Mouse (Mus musculus) T-cell, adult 2 months (primary cell): ENCODE measurements around the gene Cnnm4.

Experiments used
- DNase-seq: peaks from one replicate; pipeline ENCODE4 v3.0.0; 2022; ENCODE audit warnings: low spot score

Gene Cnnm4

GRCm38 (mm10) chr1:36473211-36473780 lies 1.9 kb downstream of the Cnnm4 start:
- DNase-seq, result no peak

DNA sequence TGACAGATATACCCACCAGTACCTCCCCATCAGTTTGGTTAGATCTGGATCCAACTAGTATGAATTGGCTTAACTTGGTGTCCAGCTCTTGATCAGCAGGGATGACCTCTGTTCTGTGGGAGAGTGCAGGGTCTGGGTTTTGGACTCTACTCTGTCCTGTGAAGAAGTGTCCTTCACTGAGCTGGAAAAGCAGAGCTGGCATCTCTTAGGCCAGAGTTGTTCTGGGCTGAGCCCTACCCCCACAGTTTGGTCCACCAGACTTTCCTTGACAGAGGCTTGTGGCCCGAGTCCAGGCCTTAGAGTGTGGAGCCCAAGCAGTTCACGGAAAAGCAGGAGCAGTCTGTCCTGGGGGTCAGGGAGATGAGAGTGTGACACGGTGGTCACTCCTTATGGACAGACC lies 3.2 kb downstream of the Cnnm4 start:
- no peak for DNase-seq

DNA sequence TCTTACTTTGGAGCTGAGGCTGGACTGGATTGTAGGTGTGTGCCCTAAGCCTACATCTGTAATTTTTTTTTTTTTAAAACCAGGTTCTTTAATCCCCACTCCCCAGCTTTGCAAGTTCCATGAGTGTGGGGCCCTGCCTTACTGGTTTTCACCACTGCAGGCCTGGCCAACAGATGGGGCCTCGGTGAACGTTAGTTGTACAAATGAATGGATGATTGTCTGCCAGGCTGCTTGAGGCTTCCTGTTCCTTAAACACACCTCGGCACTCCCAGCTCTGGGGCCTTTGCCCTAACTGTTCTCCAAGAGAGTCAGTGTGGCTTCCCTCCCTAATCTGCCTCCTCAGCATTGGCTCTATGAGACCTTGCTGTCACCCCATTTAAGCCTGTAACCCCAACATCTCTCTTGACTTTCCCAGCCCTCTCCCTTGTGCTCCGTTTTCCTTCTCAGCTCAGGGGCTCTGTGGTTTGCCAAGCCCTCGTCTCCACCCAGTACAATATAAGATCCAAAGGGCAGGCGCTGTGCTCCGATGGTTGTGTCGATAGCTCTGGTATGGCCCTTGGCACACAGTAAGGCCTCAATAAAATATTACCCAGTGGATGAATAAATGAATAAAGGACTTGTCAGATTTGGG lies 4.2 kb downstream of the Cnnm4 start:
- no peak for DNase-seq

- DNase-seq, result no peak
Measured at GRCm38 (mm10) chr1:36476426-36476825, 5.0 kb downstream of the Cnnm4 start.

DNA sequence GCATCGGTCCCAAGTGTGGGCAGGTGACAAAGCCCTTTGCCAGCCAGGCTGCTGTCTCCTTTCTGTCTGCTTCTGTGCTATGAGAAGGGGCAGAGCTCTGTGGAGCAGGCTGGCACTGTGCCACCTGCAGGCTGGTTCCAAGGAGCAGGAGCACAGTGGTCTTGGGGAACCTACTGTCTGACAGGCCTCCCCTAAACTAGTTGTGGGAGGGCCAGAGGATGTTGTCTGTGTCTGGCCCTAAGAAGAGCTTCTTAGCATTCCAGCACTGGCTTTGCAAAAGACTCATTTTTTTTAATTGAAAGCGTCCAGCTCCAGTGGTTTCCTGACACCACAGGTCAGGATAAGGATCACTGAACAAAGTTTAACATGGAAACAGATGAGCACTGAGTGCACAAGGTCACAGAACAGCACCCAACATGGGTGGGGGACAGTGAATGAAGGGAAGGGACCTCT lies 6.9 kb downstream of the Cnnm4 start:
- DNase-seq, result no peak

DNA sequence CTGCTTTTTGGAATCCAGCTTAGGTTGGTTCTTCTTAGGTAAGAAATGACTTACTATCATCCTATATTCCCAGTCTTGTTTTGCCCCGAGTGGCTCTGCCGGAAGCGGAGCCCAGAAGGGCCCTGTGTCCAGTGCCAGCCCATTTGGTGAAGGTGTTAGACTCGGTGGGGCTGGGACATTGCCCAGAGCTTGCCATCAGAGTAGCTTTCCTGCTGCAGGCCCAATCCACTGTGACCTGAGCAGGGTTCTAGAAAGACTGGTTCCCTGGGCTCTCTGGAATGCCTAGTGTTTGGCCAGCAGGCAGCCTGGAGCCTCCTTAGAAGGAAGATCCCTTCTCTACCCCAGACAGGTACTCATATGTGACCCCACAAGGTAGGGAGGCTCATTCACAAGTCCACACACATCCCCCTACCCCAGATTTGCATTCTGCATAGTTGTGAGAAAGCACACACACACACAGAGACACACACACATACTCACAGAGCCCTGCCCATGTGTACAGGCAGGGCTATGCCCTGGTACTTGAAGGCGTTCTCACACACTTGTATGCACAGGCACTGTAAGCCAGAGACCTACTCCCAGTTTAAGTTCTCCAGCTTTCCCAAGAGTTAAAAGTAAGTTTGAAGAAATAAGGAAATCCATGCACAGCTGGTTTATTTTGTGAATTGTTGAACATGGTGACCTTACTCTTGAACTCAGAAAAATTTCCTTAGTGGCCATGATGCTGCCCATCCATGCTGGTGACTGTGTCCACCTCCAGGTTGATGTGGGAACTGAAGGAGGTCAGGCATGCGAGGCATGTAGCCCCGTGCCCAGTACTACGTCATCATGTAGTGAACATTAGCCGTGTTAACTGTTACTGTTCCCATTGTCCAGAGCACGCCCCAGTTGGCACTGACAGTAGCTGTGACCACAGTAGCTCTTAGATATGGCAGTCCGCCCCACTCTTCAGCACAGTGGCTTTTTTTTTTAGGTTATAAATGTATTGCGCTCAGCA lies 8.8 kb downstream of the Cnnm4 start:
- DNase-seq, result no peak

DNA sequence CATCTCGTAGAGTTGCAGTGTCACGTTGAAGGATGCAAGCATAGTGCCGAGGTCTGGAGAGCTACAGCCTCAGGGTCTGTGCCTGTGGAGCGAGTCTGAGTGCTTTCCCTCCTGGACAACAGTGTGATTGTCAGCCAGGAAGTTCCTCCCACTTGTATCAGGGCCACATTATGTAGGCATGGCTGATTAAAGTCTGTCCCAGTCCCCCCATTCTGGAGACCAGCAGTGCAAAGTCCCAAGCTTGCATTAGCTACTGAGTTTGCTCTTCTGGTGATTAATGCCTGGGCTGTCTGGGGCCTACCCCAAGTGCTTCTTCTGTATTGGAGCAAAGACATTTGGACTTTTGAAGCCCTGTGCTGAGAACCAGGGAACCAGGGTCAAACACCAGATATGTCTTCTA lies 12.4 kb downstream of the Cnnm4 start:
- no peak for DNase-seq

GRCm38 (mm10) chr1:36485080-36485479 lies 13.7 kb downstream of the Cnnm4 start:
- DNase-seq, result no peak

DNA sequence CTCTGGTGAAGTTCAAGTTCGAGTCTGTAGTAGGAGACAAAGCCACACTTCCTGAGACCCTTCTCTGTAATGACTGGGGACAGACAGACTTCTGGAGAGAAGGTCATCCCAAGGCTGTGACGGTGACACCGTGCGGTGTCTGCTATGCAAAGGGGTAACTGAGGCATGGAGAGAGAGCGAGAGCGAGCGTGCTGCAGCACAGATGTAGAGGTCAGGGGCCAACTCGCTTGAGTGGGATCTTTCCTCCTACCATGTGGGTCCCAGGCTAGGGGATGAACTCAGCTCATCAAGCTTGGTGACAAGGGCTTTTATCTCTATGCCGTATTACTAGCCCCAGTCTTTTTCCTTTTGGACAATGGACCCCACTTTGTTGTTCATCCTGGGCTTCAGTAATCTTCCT lies 15.7 kb downstream of the Cnnm4 start:
- DNase-seq, result no peak

DNA sequence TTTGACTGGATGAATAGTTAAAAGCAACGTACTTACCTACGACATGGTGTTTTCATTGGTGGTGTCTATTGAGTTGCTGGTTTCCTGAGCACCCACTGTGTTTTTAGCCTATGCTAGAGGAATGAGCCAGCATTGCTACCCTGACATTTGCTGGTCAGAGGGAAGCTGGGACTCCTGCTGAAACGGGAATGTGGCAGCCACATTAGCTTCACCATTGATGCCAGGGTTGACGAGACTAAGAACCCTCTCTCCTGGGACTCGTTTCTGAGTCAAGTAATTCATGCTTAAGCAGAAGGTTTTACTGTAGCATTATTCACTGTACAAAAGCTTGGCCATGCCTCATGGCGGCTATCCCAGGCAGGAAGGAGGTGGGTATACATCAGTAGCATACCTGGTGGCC lies 18.2 kb downstream of the Cnnm4 start:
- DNase-seq, result no peak

- no peak for DNase-seq
Measured at GRCm38 (mm10) chr1:36492416-36493139, 21.2 kb downstream of the Cnnm4 start.

DNA sequence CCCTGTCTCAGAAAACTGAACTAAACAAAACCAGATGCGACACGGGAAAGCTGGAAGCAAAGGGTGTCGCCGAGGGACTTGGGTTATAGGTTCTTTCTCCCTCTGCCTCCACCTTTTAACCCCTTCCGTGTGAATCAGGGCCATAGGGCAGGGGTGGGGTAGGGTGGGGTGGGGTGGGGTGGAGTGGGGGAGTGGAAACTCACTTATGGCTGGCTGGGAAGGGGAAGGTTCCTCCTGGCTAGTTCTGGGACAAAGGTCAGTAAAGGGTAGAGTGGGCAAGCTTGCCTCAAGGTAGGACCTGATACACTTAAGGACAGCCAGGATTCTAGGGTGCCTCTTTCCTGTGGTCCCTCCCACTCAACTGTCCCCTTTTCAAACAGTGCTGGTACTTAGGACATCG lies 21.9 kb downstream of the Cnnm4 start:
- no peak for DNase-seq

DNA sequence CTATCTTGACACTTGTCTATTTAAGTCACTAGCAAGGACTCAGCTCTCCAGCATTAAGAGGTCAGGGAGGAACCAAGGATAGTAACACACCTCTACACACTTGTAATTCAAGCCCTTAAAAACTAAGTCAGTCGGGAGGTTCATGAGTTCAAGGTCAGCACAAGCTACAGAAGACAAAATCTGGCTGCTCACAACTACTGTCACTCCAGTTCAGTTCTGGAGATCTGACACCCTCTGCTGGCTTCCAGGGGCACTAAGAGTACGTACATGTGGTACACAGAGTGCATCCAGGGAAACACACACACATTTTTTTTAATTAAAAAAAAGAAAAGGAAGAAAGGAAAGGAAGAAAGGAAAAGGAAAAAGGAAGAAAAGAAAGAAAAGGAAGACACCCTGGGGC lies 25.3 kb downstream of the Cnnm4 start:
- no peak for DNase-seq

DNA sequence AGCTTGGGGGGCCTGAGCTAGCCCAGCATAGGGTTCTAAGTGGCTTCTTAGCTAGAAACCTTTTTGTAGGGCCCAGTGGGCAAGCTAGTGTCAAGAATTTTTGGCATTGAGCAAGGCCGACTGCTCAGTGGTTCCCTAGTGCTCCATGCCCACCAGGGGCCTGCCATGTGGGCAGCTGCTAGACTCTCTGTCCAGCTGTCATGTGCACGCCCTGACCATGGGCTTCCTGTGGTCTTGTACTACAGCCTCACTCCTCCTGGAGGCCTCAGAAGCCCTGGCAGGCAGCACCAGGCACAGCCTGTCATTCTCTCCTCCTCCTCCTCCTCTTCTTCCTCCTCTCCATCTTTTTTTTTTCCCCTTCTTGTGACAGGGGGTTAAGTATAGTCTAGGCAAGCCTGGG lies 25.9 kb downstream of the Cnnm4 start:
- no peak for DNase-seq

GRCm38 (mm10) chr1:36501261-36501660 lies 29.8 kb downstream of the Cnnm4 start:
- peak; percentile 64 for DNase-seq

DNA sequence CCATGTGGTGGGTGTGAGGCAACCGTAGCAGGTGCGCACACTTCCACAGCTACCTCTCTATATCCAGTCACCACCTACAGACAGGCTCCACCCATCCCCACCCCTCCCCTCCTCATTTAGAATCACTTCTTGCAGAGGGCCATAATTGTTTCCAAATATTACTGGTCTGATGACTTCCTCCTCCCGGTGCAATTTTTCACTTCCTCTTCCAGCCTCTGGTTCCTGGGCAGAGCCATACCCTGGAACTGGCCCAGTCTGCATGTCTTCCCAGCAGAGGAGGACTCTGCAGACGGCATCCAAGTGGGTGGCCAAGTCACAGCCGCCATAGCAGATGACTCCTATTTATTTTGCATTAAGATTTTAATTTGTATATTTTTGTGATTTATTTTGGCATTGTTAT lies 36.8 kb downstream of the Cnnm4 start:
- DNase-seq, result no peak

- peak; percentile 98 for DNase-seq
Measured at GRCm38 (mm10) chr1:36511289-36512021, 40.0 kb downstream of the Cnnm4 start, which contains the start of gene Cnnm3. TSS of gene Cnnm3 (plus strand) at chr1:36511867.

- peak; percentile 44 for DNase-seq
Measured at GRCm38 (mm10) chr1:36512089-36512965, 40.9 kb downstream of the Cnnm4 start.

- DNase-seq, result no peak
Measured at GRCm38 (mm10) chr1:36512966-36513280, 41.5 kb downstream of the Cnnm4 start.

DNA sequence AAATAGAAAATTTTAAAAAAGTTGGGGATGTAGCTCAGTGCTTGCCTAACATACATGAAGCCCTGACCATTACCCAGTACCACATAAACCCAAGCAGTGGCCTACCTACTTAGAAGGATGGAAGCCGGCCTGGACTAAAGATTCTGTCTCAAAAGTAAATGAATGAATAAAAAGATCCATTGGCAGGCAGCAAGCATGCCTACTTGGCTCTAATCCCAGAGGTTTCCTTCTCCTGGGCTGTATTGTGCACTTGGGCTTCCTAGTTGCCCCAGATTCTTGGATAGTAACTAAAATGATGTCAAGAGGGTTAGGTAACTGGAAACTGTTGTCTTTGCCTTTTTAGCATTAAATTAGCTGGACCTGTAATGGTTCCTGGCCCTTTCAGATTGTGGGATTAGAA lies 41.9 kb downstream of the Cnnm4 start:
- DNase-seq, result no peak

DNA sequence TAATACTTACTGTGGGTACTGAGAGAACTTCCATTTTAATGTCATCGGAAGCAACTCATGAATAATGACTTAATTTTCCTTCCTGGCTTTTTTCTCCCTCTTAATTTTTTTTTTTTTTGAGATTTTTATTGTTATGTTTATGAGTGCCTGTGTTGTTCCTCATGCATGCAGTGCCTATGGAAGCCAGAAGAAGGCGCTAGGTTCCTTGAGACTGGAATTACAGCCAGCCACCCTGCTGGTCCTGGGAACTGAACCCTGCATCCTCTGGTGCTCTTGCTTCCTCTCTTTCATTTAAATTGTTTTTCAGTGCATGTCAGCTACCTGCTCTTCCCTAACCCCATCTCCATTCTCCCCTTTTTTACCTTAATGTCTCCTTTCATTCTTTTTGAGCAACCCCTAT lies 42.3 kb downstream of the Cnnm4 start:
- DNase-seq, result no peak
